Mouse (Mus musculus) embryonic fibroblast, embryonic 13.5 days (primary cell): ENCODE results near the gene Hdgf. TPM values are rescaled to one million over a fixed set of nuclear protein-coding genes. Genes with fewer than 3 reads are reported as not detected.

Experiments
- H3K27ac ChIP-seq: 2 replicates; pipeline ENCODE4 v1.5.1; 2012; ENCODE audit warnings: low read length, control low read depth, inconsistent platforms; ENCODE audit not compliant: insufficient read depth
- H3K4me1 ChIP-seq: 2 replicates; pipeline ENCODE4 v1.6.1; 2011; ENCODE audit warnings: low read length; ENCODE audit not compliant: control insufficient read depth, insufficient read depth
- H3K4me3 ChIP-seq: 2 replicates; pipeline ENCODE4 v1.5.1; 2011; ENCODE audit warnings: mild to moderate bottlenecking, control low read depth, low read length; ENCODE audit not compliant: insufficient read depth
- CTCF ChIP-seq: IDR thresholded peaks from 2 replicates; pipeline ENCODE4 v1.5.1; 2011; ENCODE audit warnings: mild to moderate bottlenecking, control low read depth, low read length, moderate library complexity, borderline replicate concordance; ENCODE audit not compliant: insufficient read depth
- POLR2A ChIP-seq: IDR thresholded peaks from 2 replicates; pipeline ENCODE4 v1.6.1; 2011; ENCODE audit warnings: low read depth, mild to moderate bottlenecking, control low read depth, low read length, moderate library complexity
- polyA plus RNA-seq: library from polyadenylated mRNA; stranded (reverse); fragments of >200 nt; gene quantifications from 2 replicates; pipeline ENCODE4 v1.2.4, GENCODE M21; 2011; ENCODE audit warnings: low read depth; ENCODE audit not compliant: missing spikeins, insufficient read length

The Hdgf gene
- polyA plus RNA-seq, 1 experiment: 287 TPM

GRCm38 (mm10) chr3:87958056-87958455, 51.9 kb downstream of the Hdgf start:
- H3K4me1 ChIP-seq: peaks cover 11% of the 10 kb centered on the region; the same call in 1 of the 2 replicates
- no peak overlapping the region for H3K4me3 ChIP-seq
- no peak overlapping the region for H3K27ac ChIP-seq
- TF ChIP-seq POLR2A (no peak), CTCF (no peak)

- Histone ChIP-seq H3K27ac (no peak overlapping the region), H3K4me1 (peaks cover 11% of the 10 kb centered on the region; the same call in 1 of the 2 replicates), H3K4me3 (no peak overlapping the region)
- no peak for TF ChIP-seq POLR2A
- TF ChIP-seq CTCF: no peak
Observed at GRCm38 (mm10) chr3:87958476-87958875, 52.4 kb downstream of the Hdgf start.

- no peak for TF ChIP-seq CTCF
- no peak for TF ChIP-seq POLR2A
- H3K27ac ChIP-seq: peak overlapping the region; percentile 21; the same call in 1 of the 2 replicates
Observed at GRCm38 (mm10) chr3:87958967-87959366, 52.8 kb downstream of the Hdgf start.

GRCm38 (mm10) chr3:87959371-87959770, 53.2 kb downstream of the Hdgf start:
- no peak overlapping the region for H3K4me3 ChIP-seq
- peaks cover 11% of the 10 kb centered on the region; the same call in 1 of the 2 replicates for H3K4me1 ChIP-seq
- peak overlapping the region; percentile 84 for H3K27ac ChIP-seq
- TF ChIP-seq CTCF: no peak
- no peak for TF ChIP-seq POLR2A

More at GRCm38 (mm10) chr3:87958967-87959366, 52.8 kb downstream of the Hdgf start:
- Histone ChIP-seq H3K4me3 (no peak overlapping the region), H3K4me1 (peaks cover 11% of the 10 kb centered on the region; the same call in 1 of the 2 replicates)

GRCm38 (mm10) chr3:87960191-87960585, 54.1 kb downstream of the Hdgf start:
- Histone ChIP-seq H3K4me1 (peaks cover 11% of the 10 kb centered on the region; the same call in 1 of the 2 replicates), H3K27ac (peak overlapping the region; percentile 84), H3K4me3 (peak overlapping the region; percentile 30; the same call in 1 of the 2 replicates)
- TF ChIP-seq POLR2A (no peak), CTCF (no peak)

GRCm38 (mm10) chr3:87960586-87961191, 54.6 kb downstream of the Hdgf start:
- Histone ChIP-seq H3K27ac (peak overlapping the region; percentile 84), H3K4me1 (peaks cover 11% of the 10 kb centered on the region; the same call in 1 of the 2 replicates), H3K4me3 (peak overlapping the region; percentile 30)
- TF ChIP-seq POLR2A (peak; percentile 70), CTCF (peak; percentile 81)

Other genes with a start within 250 kb of the Hdgf start
- 1.1 and 1.2 TPM in 2 replicates for gene Lrrc71, start 157.7 kb upstream of the Hdgf start, polyA plus RNA-seq
- not detected in 2 replicates for gene Ntrk1, start 111.2 kb upstream of the Hdgf start, polyA plus RNA-seq
- not detected in 2 replicates for gene Insrr, start 109.4 kb upstream of the Hdgf start, polyA plus RNA-seq
- 65.8 and 74.0 TPM in 2 replicates for gene Pear1, start 82.0 kb upstream of the Hdgf start, polyA plus RNA-seq
- gene Sh2d2a, start 59.6 kb upstream of the Hdgf start, polyA plus RNA-seq: not detected in 2 replicates
- gene Prcc, start 20.7 kb upstream of the Hdgf start, polyA plus RNA-seq: 27.5 and 34.2 TPM in 2 replicates
- gene Mrpl24, start 13.2 kb downstream of the Hdgf start, polyA plus RNA-seq: 130 and 167 TPM in 2 replicates
- gene Isg20l2, start 24.0 kb downstream of the Hdgf start, polyA plus RNA-seq: 41.6 and 54.7 TPM in 2 replicates
- 11.4 and 12.0 TPM in 2 replicates for gene Rrnad1, start 24.4 kb downstream of the Hdgf start, polyA plus RNA-seq
- gene Crabp2, start 42.3 kb downstream of the Hdgf start, polyA plus RNA-seq: 80.0 and 99.8 TPM in 2 replicates
- 25.7 and 71.2 TPM in 2 replicates for gene Nes, start 64.8 kb downstream of the Hdgf start, polyA plus RNA-seq
- 0.61 TPM in 1 of 2 replicates, not detected in the other for gene Bcan, start 93.9 kb downstream of the Hdgf start, polyA plus RNA-seq
- not detected in 2 replicates for gene Hapln2, start 121.3 kb downstream of the Hdgf start, polyA plus RNA-seq
- gene Gpatch4, start 136.8 kb downstream of the Hdgf start, polyA plus RNA-seq: 20.1 and 23.3 TPM in 2 replicates
- 90.8 and 97.3 TPM in 2 replicates for gene Naxe, start 152.2 kb downstream of the Hdgf start, polyA plus RNA-seq
- gene Ttc24, start 172.0 kb downstream of the Hdgf start, polyA plus RNA-seq: not detected in 2 replicates
- gene Iqgap3, start 175.7 kb downstream of the Hdgf start, polyA plus RNA-seq: 14.8 and 20.1 TPM in 2 replicates
- 49.1 and 57.0 TPM in 2 replicates for gene Mef2d, start 236.1 kb downstream of the Hdgf start, polyA plus RNA-seq